Mouse (Mus musculus) left cerebral cortex, postnatal 25 days (tissue): Measurements from ENCODE around the gene Zfp677. TPM values are rescaled to one million over a fixed set of nuclear protein-coding genes. Genes with fewer than 3 reads are reported as not detected.
"Not testable (repeated sequence)": the region's sequence is repeated elsewhere in the genome, so short reads cannot be mapped to it uniquely, and the experiment has no call there.

ENCODE experiments used
- DNase-seq, 2 experiments: peaks; one replicate each; pipeline ENCODE4 v3.0.0; 2022; ENCODE audit warnings: low spot score in 2 of 2, mixed read lengths in 1 of 2
- intact Hi-C: fragments of 180-260 bp; cut with DNase I; formaldehyde crosslinking; loops from one replicate; pipeline ENCODE4 v1.15.1; 2025
- total RNA-seq, 2 experiments: library from RNA; stranded (reverse); gene quantifications; 2 replicates each; pipeline ENCODE4 v1.2.3; 2021

The Zfp677 gene
- 1 to 10 TPM; 1.2 to 1.3 TPM for total RNA-seq

DNA sequence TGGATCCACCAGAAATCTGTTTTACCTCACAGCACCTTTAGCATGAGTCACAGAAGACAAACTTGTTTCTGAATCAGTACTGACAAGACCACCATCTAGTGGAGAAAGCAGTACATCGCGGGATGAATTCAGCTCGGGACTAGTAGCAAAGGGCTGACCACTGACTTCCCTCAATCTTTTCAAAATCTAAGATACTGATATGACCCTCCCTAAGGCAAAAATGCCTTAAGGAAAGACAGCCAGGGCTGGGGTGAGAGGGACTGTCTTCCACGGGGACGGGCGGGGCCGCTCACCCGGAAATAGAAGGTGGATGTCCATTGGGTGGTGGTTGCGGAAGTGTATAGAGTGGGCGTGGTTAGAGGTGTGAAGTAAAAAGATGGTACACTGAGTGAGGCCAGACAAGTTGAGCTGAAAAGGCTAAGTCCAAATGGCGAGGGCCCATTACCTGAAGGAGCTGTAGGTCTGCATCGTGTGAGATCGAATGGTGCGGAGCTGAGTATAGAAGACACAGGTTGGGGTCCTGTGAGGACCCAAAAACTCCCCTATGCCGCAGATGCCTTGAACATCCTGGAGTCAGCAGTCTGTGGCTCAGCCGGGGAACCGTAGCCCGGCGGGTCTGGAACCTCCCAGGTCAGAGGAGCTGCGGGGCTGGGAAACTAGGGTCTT lies at the start of gene Zfp677:
TSS of gene Zfp677 (plus strand) at position 358 of the 666 bp plus-strand sequence.
- intact Hi-C loops, result loop anchor here (5.0 kb wide), 1 partner anchor 111 kb away; no protein-coding TSS in a partner anchor
- DNase-seq, result peak; percentile 24 to 59

DNA sequence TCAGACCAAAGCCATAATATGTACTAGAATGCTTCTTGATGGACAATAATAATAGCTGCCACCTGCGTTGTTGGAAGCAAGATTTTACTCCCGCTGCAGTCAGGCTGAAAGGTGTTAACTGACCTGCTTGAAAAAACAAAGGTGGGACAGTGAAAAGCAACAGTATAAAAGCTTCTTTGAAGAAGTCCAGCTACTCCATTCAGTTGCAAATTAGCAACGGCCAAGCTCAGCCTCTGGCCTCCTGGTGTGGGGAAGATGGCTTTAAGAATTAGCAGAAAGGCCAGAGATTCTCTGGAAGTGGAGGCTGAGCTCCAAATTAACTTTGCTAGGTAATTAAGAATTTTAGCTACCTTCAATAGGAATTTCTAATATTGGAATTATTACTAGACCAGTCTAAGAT lies 15.5 kb upstream of the Zfp677 start:
- intact Hi-C loops, DNase-seq: not testable (repeated sequence)

DNA sequence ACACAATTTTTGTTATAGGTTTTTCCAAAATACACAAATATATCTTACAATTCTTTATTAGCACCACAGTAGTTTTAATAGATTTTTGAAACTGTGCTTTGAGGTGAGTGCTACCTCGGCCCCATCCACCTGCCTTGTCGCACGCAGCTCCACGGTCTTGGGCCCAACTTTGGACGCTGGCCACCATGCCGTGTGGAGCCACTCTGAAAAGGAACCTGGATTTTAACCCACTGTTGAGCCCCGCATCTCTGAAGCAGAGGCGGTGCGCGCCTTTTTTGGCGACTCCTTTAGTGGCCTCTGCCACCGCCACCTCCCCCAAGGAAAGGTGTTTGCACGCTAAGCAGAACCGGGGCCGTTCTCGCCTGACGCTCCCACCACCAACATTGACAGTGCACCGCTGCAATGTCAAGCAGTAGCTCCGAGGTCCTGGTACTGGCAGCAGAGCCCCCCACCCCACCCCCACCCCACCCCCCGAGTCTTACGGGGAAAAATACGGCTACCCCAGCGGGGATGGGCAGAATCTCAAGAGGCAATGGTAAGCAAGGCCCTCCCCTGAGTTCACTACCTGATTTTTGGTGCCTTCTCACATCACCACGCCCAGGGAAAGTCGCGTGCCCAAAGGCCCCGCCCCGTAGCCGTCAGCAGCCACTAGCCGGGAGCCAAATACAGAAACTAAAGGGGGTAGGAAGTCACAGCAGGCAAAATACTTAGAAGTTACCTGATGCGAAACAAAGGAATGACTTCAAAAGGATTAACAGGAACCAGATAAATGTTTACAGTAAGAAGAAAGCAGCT lies 13.4 kb upstream of the Zfp677 start:
- no peak for DNase-seq
- intact Hi-C loops, result no loop called here

DNA sequence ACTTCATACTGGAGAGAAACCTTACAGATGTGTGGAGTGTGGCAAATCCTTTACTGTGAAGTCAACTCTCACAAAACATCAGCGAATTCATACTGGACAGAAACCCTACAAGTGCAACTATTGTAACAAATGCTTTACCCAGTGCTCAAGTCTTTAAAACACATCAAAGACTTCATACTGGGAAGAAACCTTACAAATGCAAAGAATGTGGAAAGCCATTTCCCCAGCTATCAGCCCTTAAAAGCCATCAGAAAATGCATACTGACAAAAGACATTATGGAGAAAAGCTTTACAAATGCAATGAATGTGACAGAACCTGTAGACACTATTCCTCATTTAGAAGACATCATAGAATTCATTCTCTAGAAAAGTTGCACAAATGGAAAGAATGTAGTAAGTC lies 8.2 kb upstream of the Zfp677 start:
- intact Hi-C loops, result no loop called here
- no peak for DNase-seq

DNA sequence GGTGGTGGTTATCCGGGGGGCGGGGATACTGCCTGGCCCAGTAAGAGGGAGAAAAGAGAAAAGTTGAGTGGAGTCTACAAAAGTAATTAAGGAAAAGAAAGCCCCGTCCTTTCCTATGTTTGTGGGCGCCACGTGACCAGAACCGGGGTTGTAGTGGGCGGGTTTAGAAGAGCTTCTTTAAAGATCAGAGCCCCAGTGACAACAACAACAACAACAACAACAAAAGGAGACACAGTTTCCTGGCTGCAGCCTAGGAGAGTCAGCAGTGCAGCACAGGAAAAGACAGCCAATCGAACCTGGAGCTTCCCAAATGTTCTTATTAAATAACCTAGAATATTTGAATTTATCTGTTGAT lies 486 bp downstream of the Zfp677 start:
- DNase-seq, result no peak
- intact Hi-C loops, result loop anchor here (5.0 kb wide), 1 partner anchor 112 kb away; no protein-coding TSS in a partner anchor

DNA sequence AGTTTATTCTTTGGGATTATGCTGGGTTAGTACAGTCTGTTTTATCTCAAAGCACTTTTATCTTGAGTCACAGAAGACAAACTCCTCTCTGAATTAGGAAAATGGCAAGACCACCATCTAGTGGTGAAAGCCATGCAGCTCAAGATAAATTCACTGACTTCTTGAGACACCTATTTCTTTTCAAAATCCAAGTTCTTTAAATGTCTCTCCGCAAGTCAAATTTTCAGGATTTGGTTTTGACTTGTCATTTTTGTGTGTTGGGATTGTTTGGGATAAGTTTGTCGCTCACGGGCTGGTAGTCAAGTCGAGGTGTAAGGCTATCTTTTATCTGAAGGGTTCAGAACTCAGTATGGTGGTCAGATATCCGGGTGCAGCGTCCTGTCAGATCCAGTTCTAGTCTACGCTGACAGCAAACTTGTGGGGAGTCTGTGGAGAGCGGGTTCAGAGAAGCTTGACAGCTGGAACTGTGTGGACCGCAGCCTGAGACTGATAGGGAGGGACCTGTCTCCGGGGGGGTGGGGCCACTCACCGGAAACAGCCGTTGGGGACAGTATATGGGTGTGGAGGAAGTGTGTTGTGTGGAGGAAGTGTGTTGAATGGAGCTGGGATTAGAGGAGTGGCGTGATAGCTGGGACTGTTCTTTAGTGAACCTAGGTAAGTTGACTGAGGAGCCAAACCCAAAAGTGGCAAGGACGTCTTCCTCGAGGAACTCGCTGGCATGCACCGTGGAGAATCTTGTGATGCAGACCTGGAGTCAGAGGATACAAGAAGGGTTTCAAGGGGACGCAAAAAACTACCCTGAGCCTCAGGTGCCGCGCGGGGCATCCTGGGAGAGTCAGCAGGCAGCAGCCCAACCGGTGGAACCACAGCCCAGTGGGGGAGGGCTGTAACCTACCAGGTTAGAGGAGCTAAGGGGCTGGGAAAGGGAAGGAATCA lies 39.4 kb downstream of the Zfp677 start, which contains the start of gene Zfp54:
TSS of gene Zfp54 (plus strand) at position 564 of the 936 bp plus-strand sequence.
- DNase-seq, result peak; percentile 49 to 72
- intact Hi-C loops, result loop anchor here (1.0 kb wide), 2 partner anchors 151 to 192 kb away; no protein-coding TSS in a partner anchor

DNA sequence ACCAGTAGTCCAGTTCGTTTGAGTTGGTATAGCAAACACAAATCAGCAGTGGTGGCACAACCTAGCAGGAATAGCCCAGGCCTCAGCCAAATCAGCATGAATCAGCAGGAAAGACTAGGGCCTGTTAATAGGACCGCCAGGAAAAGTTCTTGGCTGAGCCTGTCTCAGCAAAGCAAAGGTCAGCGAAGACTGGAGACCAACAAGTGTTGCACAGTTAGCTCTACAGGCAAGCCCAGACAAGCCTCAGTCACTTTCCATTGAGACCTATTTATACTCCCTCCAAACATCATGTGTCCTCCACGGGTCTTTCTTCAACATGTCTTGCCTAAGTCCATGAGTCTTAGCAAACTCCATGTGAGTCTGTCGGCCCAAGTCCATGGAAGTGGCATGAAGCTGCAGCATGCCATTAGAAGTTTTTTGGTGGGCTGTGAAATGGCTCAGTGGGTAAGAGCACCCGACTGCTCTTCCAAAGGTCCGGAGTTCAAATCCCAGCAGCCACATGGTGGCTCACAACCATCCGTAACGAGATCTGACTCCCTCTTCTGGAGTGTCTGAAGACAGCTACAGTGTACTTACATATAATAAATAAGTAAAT lies 55.4 kb downstream of the Zfp677 start:
- DNase-seq, intact Hi-C loops: not testable (repeated sequence)

Other genes starting within 250 kb of the Zfp677 start
- gene Vmn1r234, start 157.7 kb upstream of the Zfp677 start, total RNA-seq, result not detected
- not detected for gene Vmn1r235, start 127.3 kb upstream of the Zfp677 start, total RNA-seq
- not detected for gene Vmn1r236, start 100.8 kb upstream of the Zfp677 start, total RNA-seq
- not detected for gene Vmn1r237, start 71.9 kb upstream of the Zfp677 start, total RNA-seq
- gene Zfp54, start 39.5 kb downstream of the Zfp677 start, total RNA-seq, result 1 to 10 TPM in 1 of 2 experiments, under 1 TPM in 1; 0.64 to 1.0 TPM
- 1 to 10 TPM; 4.0 to 4.6 TPM for gene Zfp51, start 66.6 kb downstream of the Zfp677 start, total RNA-seq
- gene Zfp53, start 105.2 kb downstream of the Zfp677 start, total RNA-seq, result 1 to 10 TPM; 4.0 to 4.7 TPM
- 1 to 10 TPM; 6.0 to 6.3 TPM for gene Zfp52, start 151.8 kb downstream of the Zfp677 start, total RNA-seq
- gene Zfp948, start 183.3 kb downstream of the Zfp677 start, total RNA-seq, result 10 to 100 TPM; 11.9 to 12.1 TPM